Mouse (Mus musculus): Measurements from ENCODE around the gene Sh3gl1. TPM values are rescaled to one million over a fixed set of nuclear protein-coding genes. Genes with fewer than 3 reads are reported as not detected.

The Sh3gl1 gene
- polyA plus RNA-seq, 1 experiment, result 115 TPM

- Histone ChIP-seq H3K4me1 (peaks cover 94% of the 10 kb centered on the region), H3K36me3 (replicated peaks; ENCODE audit: low read length) (peaks cover 99% of the 10 kb centered on the region), H3K4me3 (replicated peaks) (peak overlapping the region; percentile 77), H3K27me3 (replicated peaks) (no peaks in the 10 kb centered on the region), H3K9me3 (no peaks in the 10 kb centered on the region)
- TF ChIP-seq FLI1 (IDR thresholded peaks at IDR 0.05; ENCODE audit: low read length) (no peak), GATA1 (IDR thresholded peaks at IDR 0.05; ENCODE audit: borderline replicate concordance, low read length) (no peak)
Observed at GRCm38 (mm10) chr17:56022131-56022988, 14.1 kb downstream of the Sh3gl1 start.

- H3K36me3 ChIP-seq (replicated peaks; ENCODE audit: low read length), result peaks cover 99% of the 10 kb centered on the region
- peaks cover 86% of the 10 kb centered on the region for H3K4me1 ChIP-seq
- no peaks in the 10 kb centered on the region for H3K9me3 ChIP-seq
- TF ChIP-seq GATA1 (IDR thresholded peaks at IDR 0.05; ENCODE audit: borderline replicate concordance, low read length) (no peak), FLI1 (IDR thresholded peaks at IDR 0.05; ENCODE audit: low read length) (no peak)
- H3K4me3 ChIP-seq (replicated peaks), result peak overlapping the region; percentile 57
- H3K27me3 ChIP-seq (replicated peaks), result no peaks in the 10 kb centered on the region
Observed at GRCm38 (mm10) chr17:56021161-56021910, 15.1 kb downstream of the Sh3gl1 start.

GRCm38 (mm10) chr17:56020400-56021084 lies 15.9 kb downstream of the Sh3gl1 start:
- Histone ChIP-seq H3K4me1 (peaks cover 78% of the 10 kb centered on the region), H3K4me3 (replicated peaks) (peak overlapping the region; percentile 40), H3K9me3 (no peaks in the 10 kb centered on the region), H3K27me3 (replicated peaks) (no peaks in the 10 kb centered on the region), H3K36me3 (replicated peaks; ENCODE audit: low read length) (peaks cover 99% of the 10 kb centered on the region)
- TF ChIP-seq GATA1 (IDR thresholded peaks at IDR 0.05; ENCODE audit: borderline replicate concordance, low read length), result no peak
- TF ChIP-seq FLI1 (IDR thresholded peaks at IDR 0.05; ENCODE audit: low read length), result no peak

GRCm38 (mm10) chr17:56018347-56019131 lies 17.9 kb downstream of the Sh3gl1 start:
- H3K36me3 ChIP-seq (replicated peaks; ENCODE audit: low read length), result peaks cover 93% of the 10 kb centered on the region
- H3K4me1 ChIP-seq, result peaks cover 58% of the 10 kb centered on the region
- no peak overlapping the region for H3K4me3 ChIP-seq (replicated peaks)
- H3K9me3 ChIP-seq, result no peaks in the 10 kb centered on the region
- H3K27me3 ChIP-seq (replicated peaks), result no peaks in the 10 kb centered on the region
- TF ChIP-seq FLI1 (IDR thresholded peaks at IDR 0.05; ENCODE audit: low read length) (no peak), GATA1 (IDR thresholded peaks at IDR 0.05; ENCODE audit: borderline replicate concordance, low read length) (no peak)

- Histone ChIP-seq H3K36me3 (replicated peaks; ENCODE audit: low read length) (peaks cover 91% of the 10 kb centered on the region), H3K9me3 (no peaks in the 10 kb centered on the region), H3K4me1 (peaks cover 51% of the 10 kb centered on the region), H3K4me3 (replicated peaks) (no peak overlapping the region), H3K27me3 (replicated peaks) (no peaks in the 10 kb centered on the region)
- TF ChIP-seq FLI1 (IDR thresholded peaks at IDR 0.05; ENCODE audit: low read length) (no peak), GATA1 (IDR thresholded peaks at IDR 0.05; ENCODE audit: borderline replicate concordance, low read length) (no peak)
Observed at GRCm38 (mm10) chr17:56017848-56018247, 18.6 kb downstream of the Sh3gl1 start.

DNA sequence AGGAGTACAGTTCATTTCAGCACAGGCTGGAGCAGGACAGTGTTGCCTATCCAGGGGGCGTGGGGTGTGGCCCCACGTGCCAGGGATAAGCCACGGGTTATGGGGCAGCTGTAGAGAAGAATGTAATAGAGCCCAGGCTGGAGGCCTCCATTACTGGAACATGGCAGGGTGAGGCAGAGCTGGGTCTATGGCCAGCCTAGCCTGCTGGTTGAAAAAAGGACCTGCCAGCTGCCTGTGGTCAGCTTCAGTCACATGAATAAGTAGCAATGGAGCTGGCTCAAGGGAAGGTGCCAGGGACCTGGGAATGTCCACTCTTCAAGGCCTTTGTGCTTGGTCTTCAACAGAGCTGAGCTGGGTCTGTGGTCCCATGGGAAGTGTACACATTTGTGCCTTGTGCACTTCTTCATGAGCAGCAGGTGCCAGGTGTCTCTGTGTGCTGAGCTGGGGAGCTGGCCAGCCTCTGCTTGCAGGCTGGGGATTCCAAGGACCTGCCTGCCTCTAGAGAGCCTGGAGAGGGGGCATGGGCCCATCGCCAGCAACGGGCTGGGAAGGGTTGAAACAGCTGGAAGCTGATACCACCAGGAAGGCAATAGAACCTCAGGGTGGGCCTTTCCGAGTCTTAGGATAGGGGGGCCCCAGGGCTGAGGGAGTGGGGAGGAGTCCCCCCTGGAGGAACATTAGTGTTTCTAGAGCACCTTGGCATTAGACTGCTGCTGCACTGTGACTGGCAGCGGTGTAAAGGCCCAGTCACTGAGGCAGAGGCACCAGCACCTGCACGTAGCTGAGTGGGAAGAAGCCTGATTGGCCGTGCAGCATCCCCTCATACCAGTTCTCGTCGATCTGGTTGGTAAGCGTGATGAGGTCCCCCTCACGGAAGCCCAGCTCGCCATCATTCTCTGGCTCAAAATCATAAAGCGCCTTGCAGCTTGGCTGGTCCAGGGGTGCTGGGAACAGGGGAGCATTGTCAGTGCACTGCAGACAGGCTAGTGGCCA lies 19.3 kb downstream of the Sh3gl1 start:
- no peak overlapping the region for H3K4me3 ChIP-seq (replicated peaks)
- TF ChIP-seq FLI1 (IDR thresholded peaks at IDR 0.05; ENCODE audit: low read length) (no peak), GATA1 (IDR thresholded peaks at IDR 0.05; ENCODE audit: borderline replicate concordance, low read length) (no peak)
- peaks cover 87% of the 10 kb centered on the region for H3K36me3 ChIP-seq (replicated peaks; ENCODE audit: low read length)
- no peaks in the 10 kb centered on the region for H3K9me3 ChIP-seq
- peaks cover 47% of the 10 kb centered on the region for H3K4me1 ChIP-seq
- peaks cover 3% of the 10 kb centered on the region for H3K27me3 ChIP-seq (replicated peaks)

GRCm38 (mm10) chr17:56016382-56016781 lies 20.1 kb downstream of the Sh3gl1 start:
- Histone ChIP-seq H3K27me3 (replicated peaks) (peaks cover 10% of the 10 kb centered on the region), H3K9me3 (no peaks in the 10 kb centered on the region), H3K4me3 (replicated peaks) (no peak overlapping the region), H3K4me1 (peaks cover 47% of the 10 kb centered on the region), H3K36me3 (replicated peaks; ENCODE audit: low read length) (peaks cover 87% of the 10 kb centered on the region)
- no peak for TF ChIP-seq FLI1 (IDR thresholded peaks at IDR 0.05; ENCODE audit: low read length)
- no peak for TF ChIP-seq GATA1 (IDR thresholded peaks at IDR 0.05; ENCODE audit: borderline replicate concordance, low read length)

DNA sequence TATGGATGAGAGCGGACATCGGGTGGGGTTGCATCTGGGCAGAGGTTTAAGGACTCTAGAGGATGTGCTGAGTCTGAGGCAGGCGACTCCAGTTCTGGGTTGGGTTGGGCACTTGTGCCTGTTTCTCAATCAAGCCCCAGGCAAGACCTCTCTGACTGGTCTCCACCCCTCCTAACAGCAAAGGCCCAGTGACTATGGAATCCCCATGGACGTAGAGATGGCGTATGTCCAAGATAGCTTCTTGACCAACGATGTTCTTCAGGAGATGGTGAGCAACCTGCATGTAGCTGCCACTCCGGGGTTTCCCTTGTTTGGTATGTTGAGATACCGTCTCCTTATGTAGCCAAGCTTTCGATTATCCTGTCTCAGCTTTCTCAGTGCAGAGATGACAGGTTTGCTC lies 21.1 kb downstream of the Sh3gl1 start:
- H3K27me3 ChIP-seq (replicated peaks), result peaks cover 14% of the 10 kb centered on the region
- H3K4me3 ChIP-seq (replicated peaks), result no peak overlapping the region
- H3K36me3 ChIP-seq (replicated peaks; ENCODE audit: low read length), result peaks cover 78% of the 10 kb centered on the region
- H3K9me3 ChIP-seq, result no peaks in the 10 kb centered on the region
- peaks cover 47% of the 10 kb centered on the region for H3K4me1 ChIP-seq
- no peak for TF ChIP-seq GATA1 (IDR thresholded peaks at IDR 0.05; ENCODE audit: borderline replicate concordance, low read length)
- no peak for TF ChIP-seq FLI1 (IDR thresholded peaks at IDR 0.05; ENCODE audit: low read length)
